Mouse (Mus musculus) liver, embryonic 14.5 days (tissue): ENCODE results near the gene Exoc6b. TPM values are rescaled to one million over a fixed set of nuclear protein-coding genes. Genes with fewer than 3 reads are reported as not detected.

Source experiments
- ATAC-seq: fragments of 200-750 bp; cut with Nextera tagmentation; 2 replicates; pipeline ENCODE4 v1.8.0; 2017; ENCODE audit warnings: moderate number of reproducible peaks, mild to moderate bottlenecking, moderate library complexity; ENCODE audit not compliant: insufficient read depth
- DNase-seq, 3 experiments: peaks; one replicate each; pipeline ENCODE4 v3.0.0-alpha.2; 2012 to 2013; ENCODE audit warnings: low read depth in 3 of 3, low spot score in 3 of 3
- H3K27ac ChIP-seq: fragments of 300-500 bp; sonication (generic); 2 replicates; pipeline ENCODE4 v1.5.1; 2014; ENCODE audit warnings: moderate library complexity, mild to moderate bottlenecking, control low read depth, inconsistent platforms
- H3K27me3 ChIP-seq: fragments of 300-500 bp; sonication (generic); 2 replicates; pipeline ENCODE4 v1.6.1; 2014; ENCODE audit warnings: mild to moderate bottlenecking, low read length, moderate library complexity; ENCODE audit not compliant: control insufficient read depth, insufficient read depth
- H3K36me3 ChIP-seq: fragments of 300-500 bp; sonication (generic); replicated peaks from 2 replicates; pipeline ENCODE4 v1.6.1; 2014; ENCODE audit warnings: low read depth; ENCODE audit not compliant: control insufficient read depth, insufficient read depth
- H3K4me1 ChIP-seq, 2 experiments: fragments of 200-500 bp in 1 of 2; fragments of 300-500 bp in 1 of 2; sonication (generic) in 1 of 2; replicated peaks; 2 replicates each; pipeline ENCODE4 v1.6.1; 2012 to 2014; ENCODE audit warnings: antibody characterized with exemption in 1 of 2, inconsistent platforms in 1 of 2, low read length in 1 of 2; ENCODE audit not compliant: control insufficient read depth in 2 of 2, insufficient read depth in 2 of 2
- H3K4me2 ChIP-seq: fragments of 300-500 bp; sonication (generic); 2 replicates; pipeline ENCODE4 v1.6.1; 2014; ENCODE audit warnings: low read depth, mild to moderate bottlenecking, control low read depth, moderate library complexity
- H3K4me3 ChIP-seq, 2 experiments: fragments of 200-500 bp in 1 of 2; fragments of 300-500 bp in 1 of 2; sonication (generic) in 1 of 2; 2 replicates each; pipeline ENCODE4 v1.5.1; 2012 to 2014; ENCODE audit warnings: low read depth in 2 of 2, low read length in 2 of 2, mild to moderate bottlenecking in 2 of 2, control low read depth in 1 of 2, inconsistent platforms in 1 of 2, moderate library complexity in 1 of 2; ENCODE audit not compliant: insufficient read depth in 1 of 2
- H3K9ac ChIP-seq: fragments of 300-500 bp; sonication (generic); replicated peaks from 2 replicates; pipeline ENCODE4 v1.6.1; 2014; ENCODE audit warnings: mild to moderate bottlenecking, control low read depth, moderate library complexity
- H3K9me3 ChIP-seq: fragments of 300-500 bp; sonication (generic); 2 replicates; pipeline ENCODE4 v1.6.1; 2016; ENCODE audit warnings: low read length, mixed read lengths; ENCODE audit not compliant: control insufficient read depth
- CTCF ChIP-seq: IDR thresholded peaks from 2 replicates; pipeline ENCODE4 v1.5.1; 2016; ENCODE audit warnings: antibody characterized with exemption, low read depth, control low read depth
- EP300 ChIP-seq: IDR thresholded peaks from 2 replicates; pipeline ENCODE4 v1.6.1; 2016; ENCODE audit warnings: antibody characterized with exemption, low read depth
- WGBS: fragments of 180-500 bp; shearing (Covaris S2); extraction: QIAGEN DNeasy Blood & Tissue Kit; methylation state at CpG from one replicate; pipeline ENCODE4 v1.1.7; 2014; ENCODE audit not compliant: insufficient replicate concordance; 5-methylcytosine and 5-hydroxymethylcytosine counted together
- polyA plus RNA-seq, 2 experiments: library from polyadenylated mRNA; depleted of rRNA in 1 of 2; stranded (reverse) in 1 of 2; unstranded in 1 of 2; fragments of >200 nt; fragmentation: Nextera tagmentation in 1 of 2; extraction: Ambion mirVana in 1 of 2; gene quantifications; 2 replicates each; pipeline versions ENCODE4 v1.2.1 to v1.2.3; 2012 to 2014

The Exoc6b gene
- polyA plus RNA-seq, 2 experiments = 1.0 to 2.9 TPM

- Histone ChIP-seq H3K36me3 (no peaks in the 10 kb centered on the region), H3K27ac (no peak overlapping the region), H3K4me2 (no peak overlapping the region), H3K9ac (no peak overlapping the region), H3K9me3 (no peaks in the 10 kb centered on the region), H3K4me3 (no peak overlapping the region), H3K4me1 (peaks cover 0 to 8% of the 10 kb centered on the region in 2 experiments; a peak in 1 of 4 replicates), H3K27me3 (no peaks in the 10 kb centered on the region)
- no peak for TF ChIP-seq CTCF
- no peak for TF ChIP-seq EP300
- no peak for ATAC-seq
- DNase-seq = no peak
- 43% methylated on average over 9 of the region's 9 CpGs for WGBS
Observed at GRCm38 (mm10) chr6:84697474-84698287, 371.6 kb downstream of the Exoc6b start.

GRCm38 (mm10) chr6:84693844-84694243 lies 375.5 kb downstream of the Exoc6b start:
- TF ChIP-seq CTCF (no peak), EP300 (no peak)
- no peak overlapping the region for H3K9ac ChIP-seq
- H3K4me3 ChIP-seq = no peak overlapping the region
- H3K9me3 ChIP-seq = no peaks in the 10 kb centered on the region
- H3K4me1 ChIP-seq = peaks cover 0 to 8% of the 10 kb centered on the region in 2 experiments; a peak in 1 of 4 replicates
- H3K27me3 ChIP-seq = no peaks in the 10 kb centered on the region
- ATAC-seq = no peak
- 44% methylated on average over 4 of the region's 4 CpGs for WGBS
- no peak overlapping the region for H3K27ac ChIP-seq
- DNase-seq = no peak
- H3K36me3 ChIP-seq = no peaks in the 10 kb centered on the region
- H3K4me2 ChIP-seq = no peak overlapping the region

- Histone ChIP-seq H3K27me3 (no peaks in the 10 kb centered on the region), H3K9me3 (no peaks in the 10 kb centered on the region), H3K27ac (no peak overlapping the region), H3K9ac (no peak overlapping the region), H3K4me2 (no peak overlapping the region), H3K36me3 (no peaks in the 10 kb centered on the region), H3K4me1 (peaks cover 0 to 8% of the 10 kb centered on the region in 2 experiments; a peak in 1 of 4 replicates), H3K4me3 (no peak overlapping the region)
- ATAC-seq = no peak
- TF ChIP-seq EP300 (no peak), CTCF (no peak)
- 65% methylated on average over 2 of the region's 2 CpGs for WGBS
- no peak for DNase-seq
Observed at GRCm38 (mm10) chr6:84693204-84693603, 376.1 kb downstream of the Exoc6b start.

- Histone ChIP-seq H3K4me1 (0 out of 4 replicates have a peak, but pooled peaks cover 0 to 2% of the 10 kb centered on the region in 2 experiments), H3K4me2 (no peak overlapping the region), H3K9me3 (no peaks in the 10 kb centered on the region), H3K9ac (no peak overlapping the region), H3K27me3 (no peaks in the 10 kb centered on the region), H3K27ac (no peak overlapping the region), H3K4me3 (no peak overlapping the region), H3K36me3 (no peaks in the 10 kb centered on the region)
- TF ChIP-seq EP300 (no peak), CTCF (no peak)
- ATAC-seq (no peak), DNase-seq (no peak)
- 71% methylated on average over 3 of the region's 3 CpGs for WGBS
Observed at GRCm38 (mm10) chr6:84691907-84692306, 377.4 kb downstream of the Exoc6b start.

- Histone ChIP-seq H3K36me3 (no peaks in the 10 kb centered on the region), H3K4me2 (no peak overlapping the region), H3K4me1 (no peaks in the 10 kb centered on the region), H3K9me3 (no peaks in the 10 kb centered on the region), H3K27ac (no peak overlapping the region), H3K9ac (no peak overlapping the region), H3K27me3 (no peaks in the 10 kb centered on the region), H3K4me3 (no peak overlapping the region)
- 35% methylated on average over 3 of the region's 3 CpGs for WGBS
- DNase-seq (no peak), ATAC-seq (no peak)
- TF ChIP-seq CTCF (no peak), EP300 (no peak)
Observed at GRCm38 (mm10) chr6:84677770-84678169, 391.5 kb downstream of the Exoc6b start.
